Mouse (Mus musculus) heart, adult 9 months (tissue): ENCODE results near the gene Casc3.
"Not testable (repeated sequence)": the region's sequence is repeated elsewhere in the genome, so short reads cannot be mapped to it uniquely, and the experiment has no call there.

Experiments
- DNase-seq, 2 experiments: peaks; one replicate each; pipeline ENCODE4 v3.0.0; 2022; ENCODE audit warnings: low spot score in 2 of 2

The Casc3 gene

DNA sequence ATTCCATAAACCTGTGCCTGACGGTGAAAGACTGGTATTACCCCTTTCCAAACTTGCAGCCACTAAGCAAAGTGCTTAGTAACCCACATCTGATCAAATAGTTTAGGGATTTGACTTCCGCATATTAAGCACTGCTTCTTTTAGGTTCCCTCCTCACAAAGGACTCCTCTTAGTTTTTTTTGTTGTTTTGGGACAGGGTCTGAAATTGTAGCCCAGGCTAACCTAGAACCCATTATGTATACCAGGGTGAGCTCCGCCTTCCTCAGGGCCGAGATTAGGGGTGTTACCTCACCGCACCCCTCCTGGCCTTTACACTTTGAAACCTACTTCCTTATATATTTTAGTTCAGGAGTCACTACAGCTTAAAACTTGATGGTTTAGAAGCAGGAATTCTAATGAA is 14.9 kb upstream of the Casc3 start:
- no peak for DNase-seq

DNA sequence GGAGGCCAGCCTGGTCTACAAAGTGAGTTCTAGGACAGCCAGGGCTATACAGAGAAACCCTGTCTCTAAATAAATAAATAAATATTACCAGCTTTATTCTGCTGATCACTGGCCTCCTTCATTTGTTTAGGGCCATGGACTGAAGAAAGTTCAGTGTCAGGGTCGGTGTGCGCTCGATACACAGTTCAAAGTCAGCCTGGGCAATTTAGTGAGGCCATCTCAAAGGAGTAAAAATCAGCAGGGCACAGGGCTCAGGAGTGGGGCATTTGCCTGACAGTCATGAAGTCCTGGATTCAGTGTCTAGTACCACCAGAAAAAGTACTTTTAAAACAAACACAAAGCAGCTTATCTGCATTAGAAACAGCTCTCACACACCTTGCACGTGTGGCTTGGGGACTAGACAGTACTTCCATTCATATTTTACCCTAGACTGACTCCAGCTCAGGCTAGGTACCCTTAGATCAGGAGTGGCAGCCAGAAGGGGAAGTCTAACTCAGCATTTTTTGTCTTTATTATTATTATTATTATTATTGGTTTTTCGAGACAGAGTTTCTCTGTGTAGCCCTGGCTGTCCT is 14.0 kb upstream of the Casc3 start:
- DNase-seq = no peak

DNA sequence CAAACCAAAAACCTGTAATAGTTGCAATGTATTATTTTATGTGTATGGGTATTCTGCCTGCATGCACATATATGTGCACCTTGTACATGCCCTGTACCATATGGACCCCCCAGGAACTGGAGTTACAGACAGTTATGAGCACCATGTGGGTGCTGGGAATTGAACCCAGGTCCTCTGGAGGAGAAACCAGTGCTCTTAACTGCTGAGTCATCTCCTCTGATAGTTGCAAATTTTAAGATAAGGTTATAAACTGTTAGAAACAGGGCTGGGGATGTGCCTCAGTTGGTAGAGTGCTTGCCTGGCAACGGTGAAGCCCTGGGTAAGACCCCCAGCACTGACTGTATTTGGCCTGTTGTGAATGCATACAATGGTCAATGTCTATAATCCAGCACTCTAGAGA is 13.3 kb upstream of the Casc3 start:
- DNase-seq = no peak

- no peak for DNase-seq
Observed at GRCm38 (mm10) chr11:98792081-98792480, 12.6 kb upstream of the Casc3 start.

DNA sequence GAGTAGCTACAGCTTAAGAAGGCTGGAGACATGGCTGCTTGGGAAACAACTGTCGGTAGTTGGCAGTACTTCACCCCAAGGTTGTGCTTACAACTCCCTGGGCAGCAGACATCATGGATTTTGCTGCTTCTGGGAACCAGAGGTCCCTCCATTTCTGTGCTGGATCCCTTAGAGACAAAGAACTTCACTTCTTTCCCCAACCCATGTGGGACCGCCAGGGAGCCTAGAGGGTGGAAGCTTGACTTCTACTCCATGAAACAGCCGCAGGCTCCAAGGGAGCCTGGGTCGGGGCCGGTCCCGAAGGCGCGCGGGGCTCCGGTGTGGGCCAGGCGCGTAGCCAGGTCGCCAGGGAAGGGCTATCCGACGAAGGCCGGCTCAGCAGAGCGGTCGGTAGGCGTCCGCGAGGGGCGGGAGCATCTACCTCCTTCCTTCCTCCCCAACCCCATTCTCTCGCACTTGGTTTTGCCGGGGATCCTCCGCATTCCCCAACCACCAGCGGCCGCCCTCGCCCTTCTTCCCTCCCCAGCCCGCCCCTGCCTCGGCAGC is 10.2 kb upstream of the Casc3 start:
- DNase-seq = peak; percentile 82 to 83

GRCm38 (mm10) chr11:98795015-98795713 is 9.5 kb upstream of the Casc3 start, which contains the start of gene Msl1:
Msl1 (plus strand) TSS chr11:98795516.
- DNase-seq = peak; percentile 90 to 91

- peak; percentile 54 to 65 for DNase-seq
Observed at GRCm38 (mm10) chr11:98795714-98796514, 8.8 kb upstream of the Casc3 start.

- peak in 1 of 2 experiments; percentile 30 for DNase-seq
Observed at GRCm38 (mm10) chr11:98796515-98797216, 8.0 kb upstream of the Casc3 start.

DNA sequence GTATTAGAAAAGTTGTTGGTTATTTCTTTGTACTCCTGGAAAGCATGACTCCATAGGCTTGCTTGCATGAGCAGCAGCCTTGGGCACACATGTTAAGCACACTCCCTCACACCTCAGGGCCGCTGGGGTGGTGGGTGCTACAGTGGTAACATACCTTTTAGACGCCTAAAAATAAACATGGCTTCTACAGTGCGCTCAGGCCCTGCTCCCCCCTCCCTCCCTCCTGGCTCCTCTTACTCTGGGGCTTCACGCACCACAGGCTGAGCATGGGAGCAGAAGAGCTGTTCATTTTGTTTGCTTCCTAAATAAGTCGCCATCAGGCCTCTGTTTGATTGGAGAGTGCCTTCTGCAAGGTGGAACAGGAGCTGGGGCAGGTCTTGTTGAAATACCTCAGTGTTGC is 7.4 kb upstream of the Casc3 start:
- peak in 1 of 2 experiments; percentile 29 for DNase-seq

DNA sequence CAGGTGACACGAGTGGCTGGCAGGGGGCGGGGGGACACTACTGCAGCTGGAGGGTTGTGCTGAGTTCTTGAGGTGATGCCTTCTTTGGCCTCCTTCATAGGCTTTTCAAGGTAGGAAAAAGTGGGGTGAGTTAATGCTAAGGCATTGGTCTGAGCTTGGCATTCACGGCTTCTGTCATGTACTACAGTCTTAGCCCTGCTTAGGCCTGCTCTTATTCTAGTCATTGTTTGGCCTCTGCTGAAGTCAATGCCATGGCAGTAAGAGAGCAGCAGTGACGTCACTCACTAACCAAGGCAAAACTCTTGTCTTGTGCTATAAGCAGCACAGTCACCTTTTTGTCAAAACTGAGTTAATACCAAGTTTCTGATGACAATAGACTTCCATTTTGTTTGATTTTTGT is 6.8 kb upstream of the Casc3 start:
- DNase-seq = no peak

DNA sequence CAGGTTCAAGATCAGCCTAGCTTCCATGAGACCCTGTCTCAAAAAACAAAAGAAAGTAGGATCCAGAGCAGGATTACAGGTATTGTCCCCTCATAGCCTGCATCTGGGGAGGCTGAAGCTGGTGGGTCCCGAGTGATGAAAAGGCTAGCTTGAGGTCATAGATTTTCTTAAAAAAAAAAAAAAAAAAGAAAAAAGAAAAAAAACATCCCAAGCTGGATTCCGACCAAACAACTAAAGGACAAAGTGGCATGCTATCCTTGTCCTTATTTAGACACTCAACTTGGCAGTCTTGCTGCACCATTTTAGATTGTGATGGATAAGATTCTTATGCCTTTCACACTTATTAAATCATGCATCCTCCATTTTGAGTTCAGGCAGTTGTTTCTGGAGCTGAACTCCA is 3.7 kb downstream of the Casc3 start:
- DNase-seq = no peak

DNA sequence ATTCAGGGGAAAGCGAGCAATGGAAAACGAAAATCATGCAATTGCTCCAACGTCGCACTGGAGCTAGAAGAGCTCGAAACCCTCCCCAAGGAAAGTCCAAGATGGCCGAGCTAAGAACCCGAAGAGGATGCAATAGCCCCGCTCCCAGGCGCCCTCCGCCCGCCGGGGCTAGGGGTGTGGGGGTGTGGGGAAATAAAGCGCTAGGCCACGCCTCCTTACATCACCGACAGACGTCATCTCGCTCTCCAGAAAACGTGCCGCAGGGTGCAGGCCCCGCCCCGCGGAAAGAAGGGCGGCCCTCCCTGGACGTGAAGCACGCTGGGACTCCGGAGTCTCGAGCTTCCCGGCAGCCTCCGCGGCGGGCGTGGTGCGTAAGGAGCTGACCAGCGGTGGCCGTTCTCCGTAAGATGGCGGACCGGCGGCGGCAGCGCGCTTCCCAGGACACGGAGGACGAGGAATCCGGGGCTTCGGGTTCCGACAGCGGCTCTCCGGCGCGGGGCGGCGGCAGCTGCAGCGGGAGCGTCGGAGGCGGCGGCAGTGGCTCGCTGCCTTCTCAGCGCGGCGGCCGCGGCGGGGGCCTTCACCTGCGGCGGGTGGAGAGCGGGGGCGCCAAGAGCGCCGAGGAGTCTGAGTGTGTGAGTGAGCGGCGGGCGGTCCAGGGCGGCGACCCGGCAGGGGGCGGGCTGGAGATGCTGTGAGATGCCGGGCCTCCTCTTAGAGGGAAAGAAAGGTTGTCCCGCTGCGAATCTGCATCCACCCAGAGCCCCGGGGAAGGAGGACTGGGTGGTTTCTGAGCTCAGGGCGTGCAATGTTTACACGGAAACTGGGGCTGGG is 5.0 kb downstream of the Casc3 start:
- DNase-seq = peak; percentile 98 to 99

DNA sequence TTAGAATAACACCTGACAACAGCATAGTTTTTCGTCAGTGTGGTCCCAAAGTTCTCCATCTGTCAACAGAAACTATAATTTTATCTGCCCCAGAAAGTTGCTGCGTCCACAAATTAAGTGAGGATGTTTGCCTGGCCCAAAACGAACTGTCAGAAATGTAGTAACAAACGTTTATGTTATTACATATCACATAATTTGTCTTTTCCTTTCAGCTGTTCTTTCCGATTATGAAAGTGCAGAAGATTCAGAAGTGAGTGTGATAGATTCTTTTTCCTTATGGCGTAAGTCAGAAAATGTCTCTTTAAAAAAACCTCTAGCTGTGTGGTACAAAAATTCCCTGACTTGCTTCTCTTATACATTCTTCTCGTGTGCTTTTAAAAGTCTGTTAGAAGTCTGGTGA is 6.0 kb downstream of the Casc3 start:
- no peak for DNase-seq

DNA sequence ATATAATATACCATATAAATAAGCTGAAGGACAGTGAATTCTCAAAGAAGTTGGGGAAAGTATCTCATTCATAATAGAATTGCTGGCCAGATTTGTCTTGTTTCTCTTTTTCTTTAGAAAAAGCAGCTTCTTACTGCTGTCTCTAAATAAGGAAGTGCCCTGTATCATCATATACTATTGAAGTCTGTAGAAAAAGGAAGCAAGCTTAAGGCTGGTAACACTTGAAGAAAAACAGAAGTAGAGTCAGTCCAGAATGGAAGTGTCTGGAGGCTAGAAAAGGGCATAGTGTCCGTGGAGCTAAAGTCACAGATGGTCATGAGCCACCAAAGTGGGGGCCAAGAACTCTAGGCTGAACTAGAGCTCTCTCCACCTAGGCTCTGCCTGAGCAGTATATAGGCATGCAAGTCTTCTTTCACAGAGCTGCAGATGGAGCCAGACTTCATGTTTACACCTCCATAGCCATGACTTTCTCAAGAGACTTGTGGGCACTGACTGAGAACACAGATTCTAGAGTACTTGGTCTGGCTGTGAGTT is 12.1 kb downstream of the Casc3 start:
- DNase-seq = no peak

DNA sequence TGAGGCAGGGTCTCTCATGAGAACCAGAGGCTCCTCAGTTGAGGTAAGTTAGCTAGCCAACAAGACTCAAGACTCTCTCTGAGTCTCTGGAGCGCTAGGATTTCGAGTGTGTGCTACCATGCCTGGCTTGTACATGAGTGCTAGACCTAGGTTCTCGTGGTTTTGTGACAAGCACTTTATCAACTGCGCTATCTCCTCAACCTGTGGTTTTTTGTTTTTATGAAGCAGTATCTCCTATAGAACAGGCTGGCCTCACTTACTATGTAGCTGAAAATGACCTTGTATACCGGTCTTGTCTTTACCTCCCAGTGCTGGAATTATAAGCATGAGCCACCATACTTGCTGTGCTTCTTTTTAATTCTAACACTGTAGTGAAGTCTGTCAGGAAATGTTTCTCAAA is 16.3 kb downstream of the Casc3 start:
- DNase-seq = no peak

DNA sequence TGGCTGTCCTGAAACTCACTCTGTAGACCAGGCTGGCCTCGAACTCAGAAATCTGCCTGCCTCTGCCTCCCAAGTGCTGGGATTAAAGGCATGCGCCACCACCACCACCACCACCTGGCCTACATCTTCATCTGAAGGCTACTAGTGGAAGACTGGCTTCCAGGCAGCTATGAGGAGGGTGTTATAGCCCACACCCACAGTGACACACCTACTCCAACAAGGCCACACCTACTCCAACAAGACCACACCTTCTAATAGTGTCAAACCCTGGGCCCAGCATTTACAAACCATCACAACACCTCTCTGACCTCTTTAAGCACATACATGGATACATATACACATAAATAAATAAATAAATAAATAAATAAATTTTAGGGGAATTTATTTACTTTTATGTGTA is 21.4 kb downstream of the Casc3 start:
- not testable (repeated sequence) for DNase-seq

DNA sequence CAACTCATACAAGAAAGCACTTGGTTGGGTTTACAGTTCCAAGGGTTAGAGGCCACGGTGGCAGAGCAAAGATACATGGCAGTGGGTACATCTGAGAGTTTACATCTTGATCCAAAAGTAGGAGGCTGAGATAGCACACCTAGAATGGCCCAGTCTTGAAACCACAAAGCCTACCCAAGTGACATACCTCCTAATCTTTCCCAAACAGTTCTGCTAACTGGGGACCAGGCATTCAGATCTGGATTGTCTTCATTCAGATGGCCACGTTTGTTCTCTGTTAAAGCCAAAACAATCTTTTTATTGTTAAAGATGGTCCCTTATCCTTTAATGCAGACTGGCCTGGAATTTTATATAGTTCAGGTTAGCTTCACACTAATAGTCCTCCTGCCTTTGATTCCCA is 23.2 kb downstream of the Casc3 start:
- DNase-seq = no peak

DNA sequence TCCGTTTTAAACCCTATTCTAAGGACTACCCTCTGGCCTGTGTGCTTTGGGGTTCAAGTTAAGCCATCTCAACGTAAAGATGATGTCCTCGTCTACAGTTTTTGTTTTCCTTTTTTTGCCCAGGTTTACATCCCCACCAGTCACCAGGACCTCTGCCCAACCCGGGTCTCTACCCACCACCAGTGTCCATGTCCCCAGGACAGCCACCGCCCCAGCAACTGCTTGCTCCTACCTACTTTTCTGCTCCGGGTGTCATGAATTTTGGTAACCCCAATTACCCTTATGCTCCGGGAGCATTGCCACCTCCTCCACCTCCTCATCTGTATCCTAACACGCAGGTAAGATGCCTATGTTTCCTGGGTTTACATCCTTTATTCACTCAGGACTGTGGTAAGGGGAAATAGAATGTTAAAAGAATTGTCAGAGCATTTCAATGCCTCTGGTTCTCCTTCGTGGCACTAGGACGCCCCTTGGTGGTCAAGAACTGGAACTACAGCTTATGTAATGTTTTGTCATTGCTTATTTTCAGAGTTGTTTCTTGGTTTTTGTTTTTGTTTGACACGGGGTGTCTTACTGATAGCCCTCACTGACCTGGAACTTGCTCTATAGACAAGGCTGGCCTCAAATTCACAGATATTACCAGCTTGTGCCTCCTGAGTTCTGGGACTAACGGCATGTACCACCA is 24.5 kb downstream of the Casc3 start:
- no peak for DNase-seq

DNA sequence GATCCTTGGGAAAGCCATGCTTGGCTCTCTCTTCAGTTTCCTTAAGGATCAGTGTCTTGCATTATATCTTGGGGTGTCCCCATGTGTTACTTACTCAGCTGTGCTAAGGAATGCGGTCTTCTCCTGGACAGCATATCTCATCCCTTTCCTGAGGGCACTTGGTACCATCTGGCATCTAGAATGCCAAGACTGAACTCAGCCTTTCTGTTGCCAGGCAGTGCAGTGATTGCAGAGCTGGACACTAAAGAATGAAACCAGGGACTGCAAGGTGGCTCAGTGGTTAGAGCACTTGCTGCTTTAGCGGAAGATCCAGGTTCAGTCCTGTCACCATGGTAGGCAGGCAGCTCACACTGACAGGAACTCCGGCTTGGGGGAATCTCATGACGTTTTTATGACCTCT is 25.2 kb downstream of the Casc3 start:
- DNase-seq = no peak

DNA sequence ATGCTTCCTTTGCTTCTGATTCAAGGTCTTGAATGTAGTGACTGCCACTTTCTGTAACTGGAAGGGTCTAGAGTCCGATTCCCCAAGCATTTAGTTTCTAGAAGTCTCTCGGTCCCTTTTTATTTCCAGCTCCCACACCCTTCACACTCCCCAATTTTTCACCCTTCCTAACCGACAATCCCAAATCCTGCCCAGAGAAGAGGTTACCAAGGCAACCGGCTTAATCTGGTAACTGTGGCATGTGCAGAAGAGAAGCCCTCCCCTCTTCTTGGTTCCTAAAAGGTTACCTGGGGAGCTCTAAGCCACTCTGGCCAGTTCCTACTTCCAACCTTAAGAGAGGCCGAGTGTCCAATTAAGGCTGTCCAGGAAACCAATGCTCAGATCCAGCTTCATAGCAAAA is 30.6 kb downstream of the Casc3 start:
- DNase-seq = no peak
